Mouse (Mus musculus): ENCODE measurements around the gene Macf1. TPM values are rescaled to one million over a fixed set of nuclear protein-coding genes. Genes with fewer than 3 reads are reported as not detected.

The Macf1 gene
- polyA plus RNA-seq, 1 experiment = 41.2 TPM

- Histone ChIP-seq H3K36me3 (replicated peaks; ENCODE audit: low read length) (no peaks in the 10 kb centered on the region), H3K4me1 (peaks cover 12% of the 10 kb centered on the region), H3K9me3 (no peaks in the 10 kb centered on the region), H3K4me3 (replicated peaks) (no peak overlapping the region), H3K27me3 (replicated peaks) (peaks cover 22% of the 10 kb centered on the region)
- TF ChIP-seq FLI1 (IDR thresholded peaks at IDR 0.05; ENCODE audit: low read length) (no peak), GATA1 (IDR thresholded peaks at IDR 0.05; ENCODE audit: borderline replicate concordance, low read length) (no peak)
These were observed 94.7 kb downstream of the Macf1 start for GRCm38 (mm10) chr4:123589496-123589895.

DNA sequence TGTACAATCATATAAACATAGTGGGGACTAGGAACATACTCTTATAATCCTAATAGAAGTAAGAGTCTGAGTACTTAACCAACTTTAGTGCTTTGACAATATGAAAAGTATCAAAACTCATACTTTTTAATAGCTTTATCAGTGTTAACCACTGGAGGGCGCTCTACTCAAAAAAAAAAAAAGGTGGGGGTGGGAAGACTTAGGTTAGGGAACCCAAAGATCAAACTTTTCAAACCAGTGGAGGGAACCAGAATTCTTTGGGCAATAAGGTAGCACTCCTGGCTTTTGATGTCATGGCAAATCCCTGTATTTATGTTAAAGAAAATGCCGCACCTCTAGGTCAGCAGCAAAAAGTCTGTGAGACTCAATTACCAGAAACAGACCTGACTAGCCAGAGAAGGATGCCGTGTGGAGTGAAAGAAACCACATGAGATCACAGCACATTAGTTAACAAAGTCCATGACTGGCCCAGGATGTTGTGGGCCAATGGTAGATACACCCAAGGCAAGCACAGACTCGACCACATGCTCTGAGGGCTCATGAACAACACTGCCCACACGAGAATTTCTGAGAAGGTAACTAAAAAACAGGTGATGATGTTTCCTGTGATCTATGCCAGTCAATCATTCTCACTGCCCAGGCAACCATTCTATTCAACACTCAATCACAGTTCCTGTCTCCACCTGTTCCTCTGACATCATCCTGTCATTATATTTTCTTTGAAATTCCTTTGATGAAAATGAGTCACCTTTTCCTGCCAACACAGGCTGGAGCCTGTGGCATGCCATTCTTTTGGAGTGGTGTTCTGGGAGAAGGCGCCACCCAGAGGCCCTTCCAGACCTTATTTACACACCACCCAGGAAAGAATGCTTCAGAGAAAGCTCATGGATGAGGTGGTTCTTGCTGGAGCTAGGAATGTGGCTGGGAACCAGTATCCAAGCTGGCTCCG, 95.5 kb downstream of the Macf1 start:
- Histone ChIP-seq H3K27me3 (replicated peaks) (peaks cover 19% of the 10 kb centered on the region), H3K4me3 (replicated peaks) (no peak overlapping the region), H3K4me1 (peaks cover 19% of the 10 kb centered on the region), H3K9me3 (no peaks in the 10 kb centered on the region), H3K36me3 (replicated peaks; ENCODE audit: low read length) (no peaks in the 10 kb centered on the region)
- TF ChIP-seq GATA1 (IDR thresholded peaks at IDR 0.05; ENCODE audit: borderline replicate concordance, low read length) (no peak), FLI1 (IDR thresholded peaks at IDR 0.05; ENCODE audit: low read length) (no peak)

GRCm38 (mm10) chr4:123587616-123588015, 96.5 kb downstream of the Macf1 start:
- no peaks in the 10 kb centered on the region for H3K9me3 ChIP-seq
- H3K27me3 ChIP-seq (replicated peaks) = peaks cover 10% of the 10 kb centered on the region
- no peak overlapping the region for H3K4me3 ChIP-seq (replicated peaks)
- no peak for TF ChIP-seq GATA1 (IDR thresholded peaks at IDR 0.05; ENCODE audit: borderline replicate concordance, low read length)
- no peak for TF ChIP-seq FLI1 (IDR thresholded peaks at IDR 0.05; ENCODE audit: low read length)
- H3K36me3 ChIP-seq (replicated peaks; ENCODE audit: low read length) = no peaks in the 10 kb centered on the region
- H3K4me1 ChIP-seq = peaks cover 19% of the 10 kb centered on the region

- no peak for TF ChIP-seq GATA1 (IDR thresholded peaks at IDR 0.05; ENCODE audit: borderline replicate concordance, low read length)
- no peak for TF ChIP-seq FLI1 (IDR thresholded peaks at IDR 0.05; ENCODE audit: low read length)
- no peaks in the 10 kb centered on the region for H3K36me3 ChIP-seq (replicated peaks; ENCODE audit: low read length)
- H3K27me3 ChIP-seq (replicated peaks) = no peaks in the 10 kb centered on the region
- H3K4me3 ChIP-seq (replicated peaks) = no peak overlapping the region
- no peaks in the 10 kb centered on the region for H3K9me3 ChIP-seq
- H3K4me1 ChIP-seq = peaks cover 19% of the 10 kb centered on the region
These were observed 99.5 kb downstream of the Macf1 start for GRCm38 (mm10) chr4:123584720-123585093.

DNA sequence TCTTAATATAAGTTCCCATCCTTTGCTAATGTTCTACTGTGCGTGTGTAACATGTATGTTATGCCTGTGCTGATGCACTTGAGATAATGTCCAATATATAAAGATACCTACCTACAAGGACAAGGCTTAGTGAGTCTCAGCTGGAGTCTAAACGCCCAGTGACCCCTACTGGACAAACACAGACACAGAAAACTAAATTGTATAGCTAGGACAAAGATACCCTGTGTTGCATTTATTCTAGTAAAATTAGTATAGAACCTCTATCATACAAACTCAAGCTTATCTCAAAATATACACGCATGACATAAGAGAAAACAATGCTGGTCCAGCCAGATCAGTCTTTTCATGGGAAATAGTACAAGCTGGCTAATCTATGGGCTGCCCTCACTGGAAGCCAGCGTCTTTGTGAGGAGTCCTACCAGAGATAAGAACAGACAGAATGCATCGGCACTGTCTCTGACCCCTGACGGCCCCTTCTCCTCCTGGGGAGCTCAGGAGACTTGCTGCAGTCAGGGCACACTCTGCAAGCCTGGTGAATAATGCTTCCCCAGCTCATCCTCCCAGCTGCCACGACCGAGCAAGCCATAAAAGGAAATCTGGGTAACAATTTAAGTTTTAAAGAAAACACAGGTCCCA, 100.0 kb downstream of the Macf1 start:
- no peaks in the 10 kb centered on the region for H3K9me3 ChIP-seq

GRCm38 (mm10) chr4:123577469-123578088, 106.6 kb downstream of the Macf1 start:
- no peaks in the 10 kb centered on the region for H3K27me3 ChIP-seq (replicated peaks)
- TF ChIP-seq GATA1 (IDR thresholded peaks at IDR 0.05; ENCODE audit: borderline replicate concordance, low read length) = no peak
- TF ChIP-seq FLI1 (IDR thresholded peaks at IDR 0.05; ENCODE audit: low read length) = no peak
- H3K4me1 ChIP-seq = peaks cover 57% of the 10 kb centered on the region
- peak overlapping the region; percentile 70 for H3K4me3 ChIP-seq (replicated peaks)
- no peaks in the 10 kb centered on the region for H3K9me3 ChIP-seq
- H3K36me3 ChIP-seq (replicated peaks; ENCODE audit: low read length) = no peaks in the 10 kb centered on the region

More for the DNA sequence above, 100.0 kb downstream of the Macf1 start:
- no peak overlapping the region for H3K4me3 ChIP-seq (replicated peaks)
- H3K36me3 ChIP-seq (replicated peaks; ENCODE audit: low read length) = no peaks in the 10 kb centered on the region
- H3K4me1 ChIP-seq = peaks cover 19% of the 10 kb centered on the region
- no peak for TF ChIP-seq GATA1 (IDR thresholded peaks at IDR 0.05; ENCODE audit: borderline replicate concordance, low read length)
- TF ChIP-seq FLI1 (IDR thresholded peaks at IDR 0.05; ENCODE audit: low read length) = no peak
- H3K27me3 ChIP-seq (replicated peaks) = no peaks in the 10 kb centered on the region

DNA sequence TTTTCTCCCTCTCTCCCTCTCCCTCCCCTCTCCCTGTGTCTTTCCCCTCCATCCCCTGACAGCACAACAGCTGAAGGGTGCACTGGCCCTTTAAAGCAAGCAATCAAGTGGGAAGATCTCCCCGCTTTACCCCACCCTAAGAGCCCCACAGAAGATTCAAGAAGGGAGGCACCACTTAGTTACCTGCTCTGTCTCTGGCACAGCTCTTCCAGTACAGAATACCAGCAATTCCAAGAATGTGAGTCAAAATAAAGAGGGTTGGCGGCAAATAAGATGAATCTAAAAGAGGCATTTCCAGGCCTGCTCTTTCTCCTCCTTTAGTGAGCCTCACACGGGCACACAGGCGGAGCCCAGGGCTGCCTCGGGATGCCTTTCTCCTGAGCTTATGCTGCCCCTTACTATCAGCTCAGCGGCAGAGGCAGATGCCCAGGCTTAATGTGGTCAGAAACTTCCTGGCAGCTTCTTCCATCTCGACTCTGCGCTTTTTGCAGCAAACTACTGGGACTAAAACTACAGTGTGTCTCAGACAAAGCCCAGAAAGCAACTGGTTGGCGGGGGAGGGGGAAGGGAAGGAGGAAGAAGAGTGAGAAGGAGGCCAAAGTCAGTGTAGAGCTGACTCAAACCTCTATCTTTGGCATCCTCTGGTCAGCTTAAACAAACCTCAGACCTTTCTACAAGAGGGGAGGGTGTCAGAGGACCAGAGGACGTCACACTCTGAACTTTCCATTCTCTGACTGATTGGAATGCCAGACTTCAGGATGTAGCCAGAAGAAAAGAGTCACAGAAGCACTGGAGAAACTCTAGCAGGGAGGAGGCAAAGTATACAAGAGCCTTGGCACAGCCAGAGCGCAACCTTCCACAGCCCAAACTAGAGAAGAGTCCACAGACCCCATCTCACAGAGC, 111.5 kb downstream of the Macf1 start:
- H3K4me1 ChIP-seq = peaks cover 80% of the 10 kb centered on the region
- H3K4me3 ChIP-seq (replicated peaks) = peak overlapping the region; percentile 93
- no peaks in the 10 kb centered on the region for H3K9me3 ChIP-seq
- peaks cover 7% of the 10 kb centered on the region for H3K36me3 ChIP-seq (replicated peaks; ENCODE audit: low read length)
- H3K27me3 ChIP-seq (replicated peaks) = no peaks in the 10 kb centered on the region
- TF ChIP-seq FLI1 (IDR thresholded peaks at IDR 0.05; ENCODE audit: low read length) (no peak), GATA1 (IDR thresholded peaks at IDR 0.05; ENCODE audit: borderline replicate concordance, low read length) (no peak)

DNA sequence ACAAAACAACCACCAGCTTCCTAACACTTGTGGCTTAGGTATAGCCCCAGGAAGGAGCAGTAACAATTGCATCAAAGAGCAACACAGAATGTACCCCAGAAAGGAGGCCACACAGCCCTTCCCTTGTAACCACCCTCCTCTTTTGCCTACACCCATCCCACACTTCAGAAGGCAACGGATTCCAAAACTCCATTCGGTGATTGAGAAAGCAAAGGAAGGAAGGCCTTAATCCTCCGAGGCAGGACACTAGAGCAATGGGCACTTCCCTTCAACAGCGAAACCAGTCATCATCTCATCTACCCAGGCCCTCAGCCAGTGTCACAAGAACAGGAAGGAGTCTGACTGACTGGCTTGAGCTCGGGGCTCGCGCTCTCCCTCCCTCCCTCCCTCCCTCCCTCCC, 112.3 kb downstream of the Macf1 start:
- TF ChIP-seq FLI1 (IDR thresholded peaks at IDR 0.05; ENCODE audit: low read length) (no peak), GATA1 (IDR thresholded peaks at IDR 0.05; ENCODE audit: borderline replicate concordance, low read length) (no peak)
- no peaks in the 10 kb centered on the region for H3K9me3 ChIP-seq
- H3K27me3 ChIP-seq (replicated peaks) = no peaks in the 10 kb centered on the region
- peaks cover 76% of the 10 kb centered on the region for H3K4me1 ChIP-seq
- H3K36me3 ChIP-seq (replicated peaks; ENCODE audit: low read length) = peaks cover 7% of the 10 kb centered on the region
- H3K4me3 ChIP-seq (replicated peaks) = peak overlapping the region; percentile 94

DNA sequence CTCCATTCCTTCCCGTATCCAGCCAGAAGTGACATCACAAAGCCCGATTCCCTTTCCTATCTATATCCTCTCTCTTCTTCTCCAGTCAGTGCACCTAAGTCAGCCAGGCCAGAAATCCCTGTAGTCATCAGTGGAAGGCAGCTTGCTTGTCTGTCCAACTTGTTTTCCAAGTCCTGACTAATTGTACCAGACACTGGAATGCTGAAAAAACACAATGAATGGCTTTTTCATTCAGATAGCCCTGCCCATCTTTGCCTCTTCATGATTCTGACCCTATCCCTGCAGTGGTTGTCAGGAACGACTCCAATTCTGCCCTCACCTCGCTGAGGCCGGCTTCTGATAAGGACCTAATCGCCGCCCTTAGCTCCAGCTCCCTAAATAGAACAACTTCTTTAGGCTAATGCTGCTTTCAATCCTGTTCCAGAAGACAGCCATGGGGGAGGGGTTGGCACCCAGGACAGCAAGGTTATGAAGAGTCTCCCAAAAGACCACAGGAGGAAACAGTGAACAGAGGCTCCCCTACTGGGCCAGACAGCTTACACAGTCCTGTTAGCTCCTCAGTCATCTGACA, 118.8 kb downstream of the Macf1 start:
- Histone ChIP-seq H3K36me3 (replicated peaks; ENCODE audit: low read length) (peaks cover 11% of the 10 kb centered on the region), H3K4me3 (replicated peaks) (peak overlapping the region; percentile 44), H3K27me3 (replicated peaks) (no peaks in the 10 kb centered on the region), H3K9me3 (no peaks in the 10 kb centered on the region), H3K4me1 (peaks cover 89% of the 10 kb centered on the region)
- no peak for TF ChIP-seq FLI1 (IDR thresholded peaks at IDR 0.05; ENCODE audit: low read length)
- TF ChIP-seq GATA1 (IDR thresholded peaks at IDR 0.05; ENCODE audit: borderline replicate concordance, low read length) = no peak

All from megakaryocyte, embryonic 14.5 days (primary cell).